Mouse (Mus musculus): ENCODE data around the gene Kat6b. TPM values are rescaled to one million over a fixed set of nuclear protein-coding genes. Genes with fewer than 3 reads are reported as not detected.
A peak's percentile ranks its signal among the peaks of the same experiment; 100 is the strongest.

Kat6b gene
- polyA plus RNA-seq, 1 experiment from 2014 or later, result 18.5 TPM

DNA sequence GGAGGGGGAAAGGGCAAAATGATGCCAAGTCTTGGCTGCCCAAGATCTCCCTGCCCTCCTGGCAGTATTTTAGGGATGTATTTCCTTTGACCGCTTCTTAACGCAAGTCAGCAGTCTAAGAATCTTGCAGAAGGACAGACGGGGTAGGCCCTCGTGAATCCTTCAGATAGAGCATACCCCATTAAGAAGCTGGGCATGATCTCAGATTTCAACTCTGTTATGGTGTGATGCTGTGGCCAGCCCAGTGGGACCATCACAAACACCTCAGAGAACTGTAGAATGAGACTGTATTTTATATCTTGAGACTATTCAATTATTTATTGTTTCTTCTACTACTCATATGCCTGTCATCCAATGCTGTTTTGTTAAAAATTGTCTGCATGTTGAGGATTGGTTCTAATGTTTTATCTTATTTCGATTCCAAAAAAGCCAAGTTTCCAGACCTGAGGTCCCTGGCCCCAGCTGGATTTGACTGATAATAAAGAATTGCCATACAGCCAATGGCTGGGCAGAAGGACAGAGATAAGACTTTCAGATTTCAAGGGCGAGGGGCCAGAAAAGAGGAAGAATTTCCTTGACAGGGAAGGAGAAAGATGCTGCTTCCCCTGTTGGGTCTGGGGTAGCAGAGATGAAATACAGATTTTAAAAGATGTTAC lies 67.8 kb downstream of the Kat6b start:
- H3K27me3 ChIP-seq (ENCODE audit: control insufficient read depth, insufficient read depth, low read length), result no peaks in the 10 kb centered on the region
- peaks cover 29 to 71% of the 10 kb centered on the region in 2 experiments for H3K4me1 ChIP-seq (ENCODE audit: control insufficient read depth in 2 of 2, insufficient read depth in 2 of 2, low read length in 2 of 2)
- H3K4me2 ChIP-seq (ENCODE audit: low read length), result no peak overlapping the region
- H3K36me3 ChIP-seq (ENCODE audit: control insufficient read depth, insufficient read depth, low read length), result no peaks in the 10 kb centered on the region
- no peak overlapping the region for H3K9ac ChIP-seq (ENCODE audit: low read length)
- 61% methylated on average over 6 of the region's 6 CpGs for WGBS
- no peak overlapping the region for H3K4me3 ChIP-seq (ENCODE audit: control insufficient read depth in 1 of 2, insufficient read depth in 1 of 2, low read depth in 1 of 2, low read length in 2 of 2)
- ATAC-seq (ENCODE audit: insufficient number of reproducible peaks, insufficient read depth, low FRiP score, low read depth), result no peak
- no peak overlapping the region for H3K27ac ChIP-seq (replicated peaks in 1 of 2; ENCODE audit: control insufficient read depth in 1 of 2, insufficient read depth in 1 of 2, low read depth in 2 of 2, low read length in 2 of 2)
- no peaks in the 10 kb centered on the region for H3K9me3 ChIP-seq (ENCODE audit: control insufficient read depth, low read length)

DNA sequence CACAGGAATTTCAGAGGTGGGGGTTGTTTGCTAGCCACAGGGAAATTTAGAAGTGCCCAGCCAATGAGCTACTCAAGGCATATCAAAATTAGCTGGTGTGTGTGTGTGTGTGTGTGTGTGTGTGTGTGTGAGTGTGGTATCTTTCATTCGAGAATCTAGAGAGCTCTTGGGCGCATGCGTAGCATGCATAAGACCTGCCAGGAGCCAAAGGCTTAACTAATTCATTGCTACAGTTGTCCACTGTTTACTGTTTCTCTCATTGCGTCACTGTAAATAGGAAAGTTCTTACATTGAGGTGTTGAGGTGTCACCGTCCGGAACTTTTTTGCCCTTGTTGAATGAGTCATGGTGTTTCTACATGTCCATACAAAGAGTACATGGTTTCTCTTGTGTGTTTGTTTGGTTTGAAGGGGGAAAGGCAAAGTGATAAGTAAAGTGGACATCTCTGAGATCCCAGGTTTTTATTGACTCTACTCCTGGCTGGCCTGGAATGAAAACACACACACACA lies 68.4 kb downstream of the Kat6b start:
- Histone ChIP-seq H3K36me3 (ENCODE audit: control insufficient read depth, insufficient read depth, low read length) (no peaks in the 10 kb centered on the region), H3K9me3 (ENCODE audit: control insufficient read depth, low read length) (no peaks in the 10 kb centered on the region), H3K4me2 (ENCODE audit: low read length) (no peak overlapping the region), H3K4me3 (ENCODE audit: control insufficient read depth in 1 of 2, insufficient read depth in 1 of 2, low read depth in 1 of 2, low read length in 2 of 2) (no peak overlapping the region), H3K9ac (ENCODE audit: low read length) (no peak overlapping the region), H3K27ac (replicated peaks in 1 of 2; ENCODE audit: control insufficient read depth in 1 of 2, insufficient read depth in 1 of 2, low read depth in 2 of 2, low read length in 2 of 2) (no peak overlapping the region), H3K4me1 (ENCODE audit: control insufficient read depth in 2 of 2, insufficient read depth in 2 of 2, low read length in 2 of 2) (peaks cover 29 to 69% of the 10 kb centered on the region in 2 experiments), H3K27me3 (ENCODE audit: control insufficient read depth, insufficient read depth, low read length) (no peaks in the 10 kb centered on the region)
- WGBS, result 44% methylated on average over 6 of the region's 6 CpGs
- no peak for ATAC-seq (ENCODE audit: insufficient number of reproducible peaks, insufficient read depth, low FRiP score, low read depth)

DNA sequence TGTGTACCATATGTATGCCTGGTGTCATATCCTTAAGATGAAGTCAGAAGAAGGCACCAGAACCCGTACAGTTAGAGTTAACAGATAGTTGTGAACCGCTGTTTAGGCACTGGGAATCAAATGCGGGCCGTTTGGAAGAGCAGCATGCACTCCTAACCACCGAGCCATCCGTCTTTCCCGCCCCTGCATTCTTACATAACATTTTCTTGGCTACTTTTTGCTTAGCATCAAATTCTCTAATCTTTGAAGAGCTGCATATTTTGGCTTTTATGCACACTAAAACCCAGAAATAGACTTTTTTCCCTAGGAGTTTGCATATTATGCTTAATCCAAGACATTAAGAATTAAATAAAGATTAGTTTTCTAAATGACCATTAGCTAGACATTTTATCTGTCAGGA lies 69.3 kb downstream of the Kat6b start:
- 83% methylated on average over 7 of the region's 7 CpGs for WGBS
- no peak overlapping the region for H3K9ac ChIP-seq (ENCODE audit: low read length)
- H3K4me2 ChIP-seq (ENCODE audit: low read length), result no peak overlapping the region
- no peaks in the 10 kb centered on the region for H3K27me3 ChIP-seq (ENCODE audit: control insufficient read depth, insufficient read depth, low read length)
- no peak overlapping the region for H3K27ac ChIP-seq (replicated peaks in 1 of 2; ENCODE audit: control insufficient read depth in 1 of 2, insufficient read depth in 1 of 2, low read depth in 2 of 2, low read length in 2 of 2)
- H3K36me3 ChIP-seq (ENCODE audit: control insufficient read depth, insufficient read depth, low read length), result no peaks in the 10 kb centered on the region
- no peak overlapping the region for H3K4me3 ChIP-seq (ENCODE audit: control insufficient read depth in 1 of 2, insufficient read depth in 1 of 2, low read depth in 1 of 2, low read length in 2 of 2)
- H3K4me1 ChIP-seq (ENCODE audit: control insufficient read depth in 2 of 2, insufficient read depth in 2 of 2, low read length in 2 of 2), result peaks cover 28 to 64% of the 10 kb centered on the region in 2 experiments
- no peak for ATAC-seq (ENCODE audit: insufficient number of reproducible peaks, insufficient read depth, low FRiP score, low read depth)
- H3K9me3 ChIP-seq (ENCODE audit: control insufficient read depth, low read length), result no peaks in the 10 kb centered on the region

DNA sequence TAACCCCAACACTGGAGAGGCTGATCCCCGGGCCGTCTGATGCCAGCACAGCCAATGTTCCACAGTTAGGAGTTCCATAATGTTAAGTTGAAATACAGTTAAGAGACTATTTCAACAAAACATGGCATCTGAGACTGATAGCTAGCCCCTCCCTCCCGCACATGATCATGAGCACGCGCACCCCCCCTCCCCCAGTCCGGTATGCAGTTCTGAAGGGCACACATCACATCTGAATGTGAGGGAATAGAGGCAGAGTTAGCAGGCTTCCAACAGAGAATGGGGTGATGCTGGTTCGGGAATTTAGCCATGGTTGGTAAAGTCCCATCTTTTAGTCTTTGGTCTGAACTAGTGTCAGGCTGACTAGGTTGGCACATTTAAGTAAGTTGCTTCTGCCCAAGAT lies 70.4 kb downstream of the Kat6b start:
- H3K27ac ChIP-seq (replicated peaks in 1 of 2; ENCODE audit: control insufficient read depth in 1 of 2, insufficient read depth in 1 of 2, low read depth in 2 of 2, low read length in 2 of 2), result no peak overlapping the region
- no peak overlapping the region for H3K9ac ChIP-seq (ENCODE audit: low read length)
- H3K9me3 ChIP-seq (ENCODE audit: control insufficient read depth, low read length), result no peaks in the 10 kb centered on the region
- H3K4me1 ChIP-seq (ENCODE audit: control insufficient read depth in 2 of 2, insufficient read depth in 2 of 2, low read length in 2 of 2), result peaks cover 29 to 61% of the 10 kb centered on the region in 2 experiments
- no peak overlapping the region for H3K4me3 ChIP-seq (ENCODE audit: control insufficient read depth in 1 of 2, insufficient read depth in 1 of 2, low read depth in 1 of 2, low read length in 2 of 2)
- 80% methylated on average over 7 of the region's 7 CpGs for WGBS
- H3K4me2 ChIP-seq (ENCODE audit: low read length), result no peak overlapping the region
- no peak for ATAC-seq (ENCODE audit: insufficient number of reproducible peaks, insufficient read depth, low FRiP score, low read depth)
- no peaks in the 10 kb centered on the region for H3K36me3 ChIP-seq (ENCODE audit: control insufficient read depth, insufficient read depth, low read length)
- H3K27me3 ChIP-seq (ENCODE audit: control insufficient read depth, insufficient read depth, low read length), result no peaks in the 10 kb centered on the region

DNA sequence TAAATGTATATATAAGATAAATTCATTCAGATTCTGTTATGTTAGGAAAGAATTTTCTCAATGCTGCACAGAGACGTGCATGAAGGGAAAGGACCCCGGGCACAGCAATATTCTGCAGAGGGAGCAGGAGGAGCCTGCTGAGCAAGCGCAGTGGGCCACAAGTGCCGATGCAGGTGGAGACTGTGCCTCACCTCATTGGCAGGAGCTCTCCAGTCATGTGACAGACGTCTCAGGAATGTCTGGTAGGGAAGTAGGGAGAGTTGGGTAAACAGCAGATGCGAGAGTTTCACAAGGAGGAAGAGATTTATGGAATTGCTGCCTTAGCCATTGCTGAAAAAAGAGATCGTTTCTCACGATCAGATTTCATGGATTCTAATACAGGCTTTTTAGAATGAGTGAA lies 71.7 kb downstream of the Kat6b start:
- Histone ChIP-seq H3K9me3 (ENCODE audit: control insufficient read depth, low read length) (no peaks in the 10 kb centered on the region), H3K4me3 (ENCODE audit: control insufficient read depth in 1 of 2, insufficient read depth in 1 of 2, low read depth in 1 of 2, low read length in 2 of 2) (no peak overlapping the region), H3K4me2 (ENCODE audit: low read length) (no peak overlapping the region), H3K4me1 (ENCODE audit: control insufficient read depth in 2 of 2, insufficient read depth in 2 of 2, low read length in 2 of 2) (peaks cover 20 to 51% of the 10 kb centered on the region in 2 experiments), H3K9ac (ENCODE audit: low read length) (no peak overlapping the region), H3K36me3 (ENCODE audit: control insufficient read depth, insufficient read depth, low read length) (no peaks in the 10 kb centered on the region), H3K27me3 (ENCODE audit: control insufficient read depth, insufficient read depth, low read length) (no peaks in the 10 kb centered on the region), H3K27ac (replicated peaks in 1 of 2; ENCODE audit: control insufficient read depth in 1 of 2, insufficient read depth in 1 of 2, low read depth in 2 of 2, low read length in 2 of 2) (no peak overlapping the region)
- ATAC-seq (ENCODE audit: insufficient number of reproducible peaks, insufficient read depth, low FRiP score, low read depth), result no peak
- WGBS, result 69% methylated on average over 8 of the region's 8 CpGs

DNA sequence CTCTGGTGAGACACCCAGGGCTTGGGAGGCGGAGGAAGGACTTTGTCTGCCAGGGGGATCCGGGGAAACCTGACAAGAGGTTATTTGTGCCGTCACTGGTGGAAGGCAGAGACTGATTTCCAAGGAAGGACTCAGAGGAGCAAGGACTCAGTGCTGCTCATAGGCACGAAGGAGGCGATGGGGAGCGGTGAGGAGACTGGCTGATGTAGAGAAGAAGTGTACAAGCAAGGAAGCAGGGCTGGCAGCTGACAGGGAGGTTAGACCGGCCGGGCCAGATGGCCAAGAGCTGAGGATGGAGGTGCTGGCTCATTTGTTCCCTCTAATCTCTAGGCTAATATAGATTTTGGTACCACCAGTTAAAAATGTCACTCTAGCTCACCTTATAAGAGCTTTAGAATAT lies 72.8 kb downstream of the Kat6b start:
- Histone ChIP-seq H3K9ac (ENCODE audit: low read length) (no peak overlapping the region), H3K4me1 (ENCODE audit: control insufficient read depth in 2 of 2, insufficient read depth in 2 of 2, low read length in 2 of 2) (peaks cover 20 to 54% of the 10 kb centered on the region in 2 experiments), H3K4me3 (ENCODE audit: control insufficient read depth in 1 of 2, insufficient read depth in 1 of 2, low read depth in 1 of 2, low read length in 2 of 2) (no peak overlapping the region), H3K27ac (replicated peaks in 1 of 2; ENCODE audit: control insufficient read depth in 1 of 2, insufficient read depth in 1 of 2, low read depth in 2 of 2, low read length in 2 of 2) (no peak overlapping the region), H3K9me3 (ENCODE audit: control insufficient read depth, low read length) (no peaks in the 10 kb centered on the region), H3K36me3 (ENCODE audit: control insufficient read depth, insufficient read depth, low read length) (no peaks in the 10 kb centered on the region), H3K4me2 (ENCODE audit: low read length) (no peak overlapping the region), H3K27me3 (ENCODE audit: control insufficient read depth, insufficient read depth, low read length) (no peaks in the 10 kb centered on the region)
- ATAC-seq (ENCODE audit: insufficient number of reproducible peaks, insufficient read depth, low FRiP score, low read depth), result no peak
- 78% methylated on average over 8 of the region's 8 CpGs for WGBS

DNA sequence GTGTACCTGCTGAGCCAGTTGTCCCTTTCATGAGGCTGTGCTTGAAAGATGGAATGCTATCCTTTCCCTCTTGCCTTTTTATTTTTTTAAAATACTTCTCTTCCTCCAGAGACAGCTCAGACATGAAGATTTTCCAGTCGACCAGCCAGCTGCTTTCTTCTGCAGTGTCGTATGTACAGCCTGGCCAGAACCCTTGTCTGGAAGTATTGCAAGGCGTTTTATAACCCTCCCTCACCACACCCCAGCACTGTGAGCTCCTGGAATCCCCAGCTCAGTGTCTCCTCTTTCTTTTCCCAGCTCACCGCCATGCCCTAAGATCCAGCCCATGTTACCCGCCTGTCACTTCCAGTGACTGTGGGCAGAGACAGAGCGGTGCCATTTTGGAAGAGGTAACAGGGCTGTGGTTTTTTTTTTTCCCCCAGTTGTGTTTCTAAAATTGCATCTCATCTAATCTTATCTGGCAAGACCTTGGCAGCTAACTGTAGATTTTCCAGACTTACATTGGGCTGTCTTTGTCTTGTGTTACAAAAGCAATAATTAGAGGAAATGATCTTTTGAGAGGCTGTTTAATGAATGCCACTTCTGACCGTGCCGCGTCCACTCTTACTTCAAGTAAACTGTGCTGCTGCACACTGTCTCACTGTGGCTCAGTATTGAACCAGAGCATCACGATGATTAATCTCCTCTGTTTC lies 77.4 kb downstream of the Kat6b start:
- Histone ChIP-seq H3K36me3 (ENCODE audit: control insufficient read depth, insufficient read depth, low read length) (no peaks in the 10 kb centered on the region), H3K9ac (ENCODE audit: low read length) (no peak overlapping the region), H3K27ac (replicated peaks in 1 of 2; ENCODE audit: control insufficient read depth in 1 of 2, insufficient read depth in 1 of 2, low read depth in 2 of 2, low read length in 2 of 2) (peak overlapping the region; percentile 29 to 53; a peak in 3 of 4 replicates), H3K4me3 (ENCODE audit: control insufficient read depth in 1 of 2, insufficient read depth in 1 of 2, low read depth in 1 of 2, low read length in 2 of 2) (no peak overlapping the region), H3K4me2 (ENCODE audit: low read length) (0 out of 2 replicates have a peak overlapping the region, but pooled peaks have one; percentile 14), H3K9me3 (ENCODE audit: control insufficient read depth, low read length) (no peaks in the 10 kb centered on the region), H3K27me3 (ENCODE audit: control insufficient read depth, insufficient read depth, low read length) (no peaks in the 10 kb centered on the region), H3K4me1 (ENCODE audit: control insufficient read depth in 2 of 2, insufficient read depth in 2 of 2, low read length in 2 of 2) (peaks cover 29 to 59% of the 10 kb centered on the region in 2 experiments)
- no peak for ATAC-seq (ENCODE audit: insufficient number of reproducible peaks, insufficient read depth, low FRiP score, low read depth)
- 45% methylated on average over 10 of the region's 10 CpGs for WGBS

Data from heart, embryonic 14.5 days (tissue).